Mouse (Mus musculus) embryonic facial prominence, embryonic 13.5 days (tissue): ENCODE data around the gene Fnbp4. TPM values are rescaled to one million over a fixed set of nuclear protein-coding genes. Genes with fewer than 3 reads are reported as not detected.

Experiments
- ATAC-seq: fragments of 200-750 bp; cut with Nextera tagmentation; 2 replicates; pipeline ENCODE4 v1.8.0; 2017; ENCODE audit warnings: low read depth; ENCODE audit not compliant: insufficient number of reproducible peaks, insufficient read depth, low FRiP score, low TSS enrichment
- H3K27ac ChIP-seq: fragments of 300-500 bp; sonication (generic); 2 replicates; pipeline ENCODE4 v1.5.1; 2015; ENCODE audit warnings: moderate library complexity, mild to moderate bottlenecking, inconsistent platforms
- H3K27me3 ChIP-seq: fragments of 300-500 bp; sonication (generic); 2 replicates; pipeline ENCODE4 v1.6.1; 2015; ENCODE audit warnings: mild to moderate bottlenecking, inconsistent platforms
- H3K36me3 ChIP-seq: fragments of 300-500 bp; sonication (generic); 2 replicates; pipeline ENCODE4 v1.6.1; 2015; ENCODE audit warnings: mild to moderate bottlenecking, inconsistent platforms
- H3K4me1 ChIP-seq: fragments of 300-500 bp; sonication (generic); 2 replicates; pipeline ENCODE4 v1.6.1; 2015; ENCODE audit warnings: inconsistent platforms
- H3K4me2 ChIP-seq: fragments of 300-500 bp; sonication (generic); 2 replicates; pipeline ENCODE4 v1.6.1; 2015; ENCODE audit warnings: moderate library complexity, mild to moderate bottlenecking, inconsistent platforms
- H3K4me3 ChIP-seq: fragments of 300-500 bp; sonication (generic); 2 replicates; pipeline ENCODE4 v1.5.1; 2015; ENCODE audit warnings: mild to moderate bottlenecking, inconsistent platforms
- H3K9ac ChIP-seq: fragments of 300-500 bp; sonication (generic); 2 replicates; pipeline ENCODE4 v1.6.1; 2015; ENCODE audit warnings: mild to moderate bottlenecking, inconsistent platforms
- H3K9me3 ChIP-seq: fragments of 300-500 bp; sonication (generic); 2 replicates; pipeline ENCODE4 v1.6.1; 2016; ENCODE audit warnings: inconsistent platforms
- WGBS: fragments of 180-500 bp; shearing (Covaris S2); methylation state at CpG from one replicate; pipeline ENCODE4 v1.1.7; 2015; ENCODE audit warnings: mixed read lengths; 5-methylcytosine and 5-hydroxymethylcytosine counted together
- polyA plus RNA-seq: library from polyadenylated mRNA; unstranded; fragments of >200 nt; fragmentation: Nextera tagmentation; extraction: Ambion mirVana; gene quantifications from 2 replicates; pipeline ENCODE4 v1.2.1, GENCODE M21; 2015

Fnbp4 gene
- polyA plus RNA-seq, 1 experiment from 2014 or later: 136 TPM

GRCm38 (mm10) chr2:90745740-90746537 is 769 bp downstream of the Fnbp4 start:
- ATAC-seq: peak; percentile 21
- under 1% methylated on average over 54 of the region's 54 CpGs for WGBS
- Histone ChIP-seq H3K36me3 (peaks cover 21% of the 10 kb centered on the region), H3K27ac (peak overlapping the region; percentile 98), H3K27me3 (no peaks in the 10 kb centered on the region), H3K4me1 (peaks cover 24% of the 10 kb centered on the region), H3K4me2 (peak overlapping the region; percentile 85), H3K4me3 (peak overlapping the region; percentile 90), H3K9me3 (no peaks in the 10 kb centered on the region), H3K9ac (peak overlapping the region; percentile 99)

GRCm38 (mm10) chr2:90746538-90746865 is 1.3 kb downstream of the Fnbp4 start:
- H3K27ac ChIP-seq: peak overlapping the region; percentile 98
- H3K4me2 ChIP-seq: peak overlapping the region; percentile 85
- no peaks in the 10 kb centered on the region for H3K9me3 ChIP-seq
- H3K9ac ChIP-seq: peak overlapping the region; percentile 99
- ATAC-seq: no peak
- peaks cover 24% of the 10 kb centered on the region for H3K4me1 ChIP-seq
- no peaks in the 10 kb centered on the region for H3K27me3 ChIP-seq
- 17% methylated on average over 4 of the region's 4 CpGs for WGBS
- H3K36me3 ChIP-seq: peaks cover 27% of the 10 kb centered on the region
- H3K4me3 ChIP-seq: peak overlapping the region; percentile 90

GRCm38 (mm10) chr2:90747131-90747530 is 2.0 kb downstream of the Fnbp4 start:
- no peak overlapping the region for H3K27ac ChIP-seq
- ATAC-seq: no peak
- H3K4me1 ChIP-seq: peaks cover 24% of the 10 kb centered on the region
- H3K27me3 ChIP-seq: no peaks in the 10 kb centered on the region
- no peaks in the 10 kb centered on the region for H3K9me3 ChIP-seq
- peak overlapping the region; percentile 90 for H3K4me3 ChIP-seq
- 93% methylated on average over 10 of the region's 10 CpGs for WGBS
- H3K4me2 ChIP-seq: peak overlapping the region; percentile 85
- H3K9ac ChIP-seq: 0 out of 2 replicates have a peak overlapping the region, but pooled peaks have one; percentile 99
- H3K36me3 ChIP-seq: peaks cover 28% of the 10 kb centered on the region

GRCm38 (mm10) chr2:90749676-90750459 is 4.7 kb downstream of the Fnbp4 start:
- Histone ChIP-seq H3K4me2 (no peak overlapping the region), H3K36me3 (peaks cover 54% of the 10 kb centered on the region), H3K27ac (no peak overlapping the region), H3K27me3 (no peaks in the 10 kb centered on the region), H3K9ac (no peak overlapping the region), H3K9me3 (no peaks in the 10 kb centered on the region), H3K4me3 (no peak overlapping the region), H3K4me1 (peaks cover 24% of the 10 kb centered on the region)
- no peak for ATAC-seq
- 77% methylated on average over 6 of the region's 6 CpGs for WGBS

GRCm38 (mm10) chr2:90753565-90753964 is 8.4 kb downstream of the Fnbp4 start:
- Histone ChIP-seq H3K27ac (no peak overlapping the region), H3K9me3 (no peaks in the 10 kb centered on the region), H3K9ac (no peak overlapping the region), H3K36me3 (peaks cover 75% of the 10 kb centered on the region), H3K27me3 (no peaks in the 10 kb centered on the region), H3K4me1 (peaks cover 10% of the 10 kb centered on the region), H3K4me3 (no peak overlapping the region), H3K4me2 (no peak overlapping the region)
- no peak for ATAC-seq
- WGBS: 95% methylated on average over 2 of the region's 2 CpGs

GRCm38 (mm10) chr2:90754188-90754587 is 9.0 kb downstream of the Fnbp4 start:
- H3K9ac ChIP-seq: no peak overlapping the region
- 95% methylated on average over 3 of the region's 3 CpGs for WGBS
- H3K4me2 ChIP-seq: no peak overlapping the region
- ATAC-seq: no peak
- peaks cover 81% of the 10 kb centered on the region for H3K36me3 ChIP-seq
- H3K4me3 ChIP-seq: no peak overlapping the region
- no peaks in the 10 kb centered on the region for H3K27me3 ChIP-seq
- H3K9me3 ChIP-seq: no peaks in the 10 kb centered on the region
- peaks cover 5% of the 10 kb centered on the region for H3K4me1 ChIP-seq
- H3K27ac ChIP-seq: no peak overlapping the region

GRCm38 (mm10) chr2:90765123-90765522 is 20.0 kb downstream of the Fnbp4 start:
- H3K27ac ChIP-seq: no peak overlapping the region

GRCm38 (mm10) chr2:90781323-90781722 is 36.2 kb downstream of the Fnbp4 start:
- 15% methylated on average over 3 of the region's 3 CpGs for WGBS
- ATAC-seq: no peak
- peaks cover 44% of the 10 kb centered on the region for H3K36me3 ChIP-seq

More at GRCm38 (mm10) chr2:90765123-90765522, 20.0 kb downstream of the Fnbp4 start:
- ATAC-seq: no peak
- Histone ChIP-seq H3K4me1 (no peaks in the 10 kb centered on the region), H3K4me2 (no peak overlapping the region), H3K4me3 (no peak overlapping the region), H3K36me3 (peaks cover 91% of the 10 kb centered on the region), H3K9me3 (no peaks in the 10 kb centered on the region), H3K27me3 (no peaks in the 10 kb centered on the region), H3K9ac (no peak overlapping the region)
- 82% methylated on average over 3 of the region's 3 CpGs for WGBS

GRCm38 (mm10) chr2:90781938-90782337 is 36.8 kb downstream of the Fnbp4 start:
- no peak overlapping the region for H3K9ac ChIP-seq
- no peak for ATAC-seq

More at GRCm38 (mm10) chr2:90781323-90781722, 36.2 kb downstream of the Fnbp4 start:
- no peaks in the 10 kb centered on the region for H3K9me3 ChIP-seq
- H3K9ac ChIP-seq: no peak overlapping the region
- peaks cover 16% of the 10 kb centered on the region for H3K27me3 ChIP-seq
- no peak overlapping the region for H3K4me2 ChIP-seq
- peaks cover 13% of the 10 kb centered on the region for H3K4me1 ChIP-seq
- H3K27ac ChIP-seq: no peak overlapping the region
- H3K4me3 ChIP-seq: no peak overlapping the region

GRCm38 (mm10) chr2:90782458-90782857 is 37.3 kb downstream of the Fnbp4 start, which contains the start of gene Agbl2:
TSS of gene Agbl2 (plus strand) at chr2:90782727.
- Histone ChIP-seq H3K9me3 (no peaks in the 10 kb centered on the region), H3K4me1 (peaks cover 13% of the 10 kb centered on the region), H3K27me3 (peaks cover 16% of the 10 kb centered on the region), H3K27ac (peak within 1 kb of the TSS; percentile 5; the same call in 1 of the 2 replicates), H3K9ac (peak within 1 kb of the TSS; percentile 74), H3K4me2 (peak within 1 kb of the TSS; percentile 94), H3K4me3 (peak within 1 kb of the TSS; percentile 56), H3K36me3 (peaks cover 35% of the 10 kb centered on the region)
- under 1% methylated on average over 11 of the region's 11 CpGs for WGBS
- ATAC-seq: peak; percentile 54; the same call in 1 of the 2 replicates

More at GRCm38 (mm10) chr2:90781938-90782337, 36.8 kb downstream of the Fnbp4 start:
- peaks cover 39% of the 10 kb centered on the region for H3K36me3 ChIP-seq
- no peaks in the 10 kb centered on the region for H3K9me3 ChIP-seq
- 37% methylated on average over 2 of the region's 2 CpGs for WGBS
- peak overlapping the region; percentile 56; the same call in 1 of the 2 replicates for H3K4me3 ChIP-seq
- H3K4me2 ChIP-seq: peak overlapping the region; percentile 94
- H3K27me3 ChIP-seq: peaks cover 16% of the 10 kb centered on the region
- no peak overlapping the region for H3K27ac ChIP-seq
- H3K4me1 ChIP-seq: peaks cover 13% of the 10 kb centered on the region

GRCm38 (mm10) chr2:90782901-90783486 is 37.8 kb downstream of the Fnbp4 start:
- peaks cover 16% of the 10 kb centered on the region for H3K27me3 ChIP-seq
- H3K27ac ChIP-seq: no peak overlapping the region
- no peaks in the 10 kb centered on the region for H3K9me3 ChIP-seq
- peaks cover 29% of the 10 kb centered on the region for H3K36me3 ChIP-seq
- H3K9ac ChIP-seq: peak overlapping the region; percentile 74
- peak overlapping the region; percentile 56 for H3K4me3 ChIP-seq
- ATAC-seq: 0 out of 2 replicates have a peak, but pooled peaks have one; percentile 29
- H3K4me1 ChIP-seq: peaks cover 13% of the 10 kb centered on the region
- WGBS: 3% methylated on average over 20 of the region's 29 CpGs
- peak overlapping the region; percentile 94 for H3K4me2 ChIP-seq
